In the genomic region with DNA sequence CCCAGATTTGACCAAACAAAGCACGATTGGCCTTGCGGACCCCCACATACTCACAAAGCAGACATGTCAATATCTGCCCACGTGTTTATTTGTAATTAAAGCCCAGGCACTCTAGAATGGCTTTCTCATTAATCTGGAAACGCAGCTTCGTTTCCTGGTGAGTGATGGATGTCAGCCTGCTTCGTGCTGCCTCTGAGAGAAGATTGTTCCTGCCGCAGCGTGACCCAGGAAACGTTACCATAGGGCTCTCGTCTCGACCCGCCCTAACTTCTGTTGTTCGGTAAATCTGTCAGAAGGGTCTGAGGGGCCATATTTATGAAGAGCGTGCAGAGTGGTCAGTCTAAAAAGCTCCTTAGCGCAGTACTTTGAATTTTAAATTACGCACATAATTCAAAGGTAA, we compare ENCODE assay signal across 11 mouse cellular contexts.
DNase-seq lines count a peak whose midpoint lies in the region; ATAC-seq and TF ChIP-seq lines count a peak whose summit lies in the region.
"Had no signal": no experiment of that assay in that cellular context is flagged by ENCODE, and none has a peak within 500 bp of the region (broad histone marks: within the 10 kb centered on the region; RNA-seq: fewer than 3 reads in every experiment).

No protein-coding gene starts in this region.

- H3K9ac ChIP-seq in forebrain, embryonic 13.5 days: no peak overlapping the region
- H3K9ac ChIP-seq in forebrain, embryonic 15.5 days (replicated peaks): no peak overlapping the region
- no peak overlapping the region for H3K9ac ChIP-seq in stomach, embryonic 15.5 days
- no peak overlapping the region for H3K9ac ChIP-seq in stomach, postnatal 0 days (ENCODE audit: low read length)
- H3K9ac ChIP-seq in midbrain, embryonic 12.5 days (replicated peaks): no peak overlapping the region

- H3K4me1 ChIP-seq in forebrain, embryonic 13.5 days: peaks cover 29% of the 10 kb centered on the region
- H3K4me1 ChIP-seq in forebrain, embryonic 15.5 days: peaks cover 27% of the 10 kb centered on the region
- no peaks in the 10 kb centered on the region for H3K4me1 ChIP-seq in stomach, embryonic 15.5 days
- 0 out of 2 replicates have a peak, but pooled peaks cover 2% of the 10 kb centered on the region for H3K4me1 ChIP-seq in stomach, postnatal 0 days (replicated peaks; ENCODE audit: control insufficient read depth, insufficient read depth)
- peaks cover 29% of the 10 kb centered on the region for H3K4me1 ChIP-seq in midbrain, embryonic 12.5 days

- H3K4me3 ChIP-seq in forebrain, embryonic 13.5 days: no peak overlapping the region
- no peak overlapping the region for H3K4me3 ChIP-seq in forebrain, embryonic 15.5 days
- H3K4me3 ChIP-seq in stomach, embryonic 15.5 days (replicated peaks): no peak overlapping the region
- no peak overlapping the region for H3K4me3 ChIP-seq in stomach, postnatal 0 days (ENCODE audit: low read depth, low read length)
- H3K4me3 ChIP-seq in midbrain, embryonic 12.5 days: no peak overlapping the region
- H3K4me3 ChIP-seq: embryonic facial prominence, embryonic 10.5 days had no signal

- TF ChIP-seq EP300 in stomach, postnatal 0 days (optimal IDR thresholded peaks at IDR 0.05): no peak

- peaks cover 11% of the 10 kb centered on the region for H3K27me3 ChIP-seq in forebrain, embryonic 13.5 days
- peaks cover 23% of the 10 kb centered on the region; the same call in 1 of the 2 replicates for H3K27me3 ChIP-seq in forebrain, embryonic 15.5 days
- no peaks in the 10 kb centered on the region for H3K27me3 ChIP-seq in stomach, embryonic 15.5 days (replicated peaks)
- H3K27me3 ChIP-seq in stomach, postnatal 0 days (ENCODE audit: control insufficient read depth, insufficient read depth, low read length): no peaks in the 10 kb centered on the region
- H3K27me3 ChIP-seq in midbrain, embryonic 12.5 days: peaks cover 8% of the 10 kb centered on the region

- no peaks in the 10 kb centered on the region for H3K9me3 ChIP-seq in forebrain, embryonic 13.5 days (replicated peaks)
- H3K9me3 ChIP-seq in forebrain, embryonic 15.5 days: no peaks in the 10 kb centered on the region
- H3K9me3 ChIP-seq in stomach, embryonic 15.5 days: no peaks in the 10 kb centered on the region
- no peaks in the 10 kb centered on the region for H3K9me3 ChIP-seq in stomach, postnatal 0 days (ENCODE audit: control insufficient read depth, low read length)
- no peaks in the 10 kb centered on the region for H3K9me3 ChIP-seq in midbrain, embryonic 12.5 days
- H3K9me3 ChIP-seq: embryonic facial prominence, embryonic 10.5 days had no signal

- H3K27ac ChIP-seq in forebrain, embryonic 13.5 days: no peak overlapping the region
- no peak overlapping the region for H3K27ac ChIP-seq in forebrain, embryonic 15.5 days (replicated peaks)
- no peak overlapping the region for H3K27ac ChIP-seq in stomach, embryonic 15.5 days
- no peak overlapping the region for H3K27ac ChIP-seq in stomach, postnatal 0 days (replicated peaks)
- no peak overlapping the region for H3K27ac ChIP-seq in midbrain, embryonic 12.5 days (replicated peaks)
- H3K27ac ChIP-seq: embryonic facial prominence, embryonic 10.5 days had no signal

- TF ChIP-seq CTCF in stomach, postnatal 0 days (IDR thresholded peaks at IDR 0.05; ENCODE audit: low read depth): no peak

- 28% methylated on average over 16 of the region's 16 CpGs for WGBS in forebrain, embryonic 13.5 days
- 26% methylated on average over 16 of the region's 16 CpGs for WGBS in forebrain, embryonic 15.5 days
- 35% methylated on average over 16 of the region's 16 CpGs for WGBS in stomach, embryonic 15.5 days
- 47% methylated on average over 16 of the region's 16 CpGs for WGBS in stomach, postnatal 0 days
- 30% methylated on average over 16 of the region's 16 CpGs for WGBS in midbrain, embryonic 12.5 days

- no peaks in the 10 kb centered on the region for H3K36me3 ChIP-seq in forebrain, embryonic 13.5 days (ENCODE audit: poor library complexity, severe bottlenecking)
- H3K36me3 ChIP-seq in forebrain, embryonic 15.5 days: no peaks in the 10 kb centered on the region
- H3K36me3 ChIP-seq in stomach, embryonic 15.5 days: no peaks in the 10 kb centered on the region
- no peaks in the 10 kb centered on the region for H3K36me3 ChIP-seq in stomach, postnatal 0 days (ENCODE audit: control insufficient read depth, insufficient read depth, low read length)
- H3K36me3 ChIP-seq in midbrain, embryonic 12.5 days: no peaks in the 10 kb centered on the region
- H3K36me3 ChIP-seq: embryonic facial prominence, embryonic 10.5 days had no signal

- ATAC-seq in forebrain, embryonic 13.5 days: no peak
- ATAC-seq in forebrain, embryonic 15.5 days (replicated peaks): no peak
- no peak for ATAC-seq in stomach, embryonic 15.5 days (ENCODE audit: insufficient read depth, low FRiP score, low read depth)
- ATAC-seq in stomach, postnatal 0 days (ENCODE audit: low FRiP score, low TSS enrichment): no peak
- ATAC-seq in midbrain, embryonic 12.5 days (ENCODE audit: low FRiP score, low read depth): no peak

- peak overlapping the region; percentile 0; the same call in 1 of the 2 replicates for H3K4me2 ChIP-seq in forebrain, embryonic 13.5 days
- H3K4me2 ChIP-seq in forebrain, embryonic 15.5 days (replicated peaks): no peak overlapping the region; the same call in 1 of the 2 replicates
- peak overlapping the region; percentile 16; the same call in 1 of the 2 replicates for H3K4me2 ChIP-seq in stomach, embryonic 15.5 days
- H3K4me2 ChIP-seq in stomach, postnatal 0 days (replicated peaks; ENCODE audit: low read depth): no peak overlapping the region
- H3K4me2 ChIP-seq in midbrain, embryonic 12.5 days (replicated peaks): peak overlapping the region; percentile 23; the same call in 1 of the 2 replicates

- no peak for DNase-seq in stomach, postnatal 0 days (ENCODE audit: low spot score)
- DNase-seq in adrenal gland, postnatal 25 days: no peak
- no peak for DNase-seq in layer of hippocampus, postnatal 25 days (ENCODE audit: extremely low spot score in 1 of 2, low spot score in 1 of 2)
- no peak for DNase-seq in urinary bladder, postnatal 36 days (ENCODE audit: low spot score in 2 of 2)
- DNase-seq: B cell, adult 2 months; lung, postnatal 36 days had no signal

Comparison
In these comparisons a context has a peak if more than half of its experiments do, and no peak if none do; other contexts are left out.
1. H3K4me2 ChIP-seq: peak in forebrain, embryonic 13.5 days (single experiment), stomach, embryonic 15.5 days (single experiment) and midbrain, embryonic 12.5 days (single experiment); none in forebrain, embryonic 15.5 days (single experiment) and stomach, postnatal 0 days (single experiment).